Mouse (Mus musculus) myocyte (in vitro differentiated cells): Measurements from ENCODE around the gene Tgfb3.
A peak's percentile ranks its signal among the peaks of the same experiment; 100 is the strongest.

Experiments used
- CEBPB ChIP-seq: IDR thresholded peaks from 2 replicates; pipeline ENCODE4 v1.6.1; 2011; ENCODE audit warnings: mild to moderate bottlenecking, moderate library complexity; ENCODE audit not compliant: poor library complexity, insufficient read depth, severe bottlenecking
- E2F4 ChIP-seq: IDR thresholded peaks from one replicate; pipeline ENCODE4 v1.6.1; 2011; ENCODE audit warnings: mild to moderate bottlenecking, control low read depth, moderate library complexity; ENCODE audit not compliant: insufficient read depth
- MAX ChIP-seq: IDR thresholded peaks from one replicate; pipeline ENCODE4 v1.6.1; 2011; ENCODE audit warnings: low read depth, mild to moderate bottlenecking, control low read depth
- MYOD1 ChIP-seq, 3 experiments: IDR thresholded peaks; one replicate each; pipeline ENCODE4 v1.6.1; 2011; ENCODE audit warnings: control low read depth in 2 of 3, low read depth in 2 of 3, mild to moderate bottlenecking in 2 of 3, moderate library complexity in 1 of 3; ENCODE audit not compliant: insufficient read length in 2 of 3, control insufficient read depth in 1 of 3
- MYOG ChIP-seq, 3 experiments: IDR thresholded peaks; one replicate each; pipeline ENCODE4 v1.6.1; 2011; ENCODE audit warnings: control low read depth in 2 of 3, low read depth in 2 of 3, mild to moderate bottlenecking in 2 of 3; ENCODE audit not compliant: insufficient read length in 2 of 3, control insufficient read depth in 1 of 3, insufficient read depth in 1 of 3
- POLR2A ChIP-seq: IDR thresholded peaks from one replicate; pipeline ENCODE4 v1.6.1; 2011; ENCODE audit warnings: low read depth, mild to moderate bottlenecking, control low read depth, moderate library complexity; ENCODE audit not compliant: insufficient read length
- POLR2AphosphoS2 ChIP-seq: IDR thresholded peaks from one replicate; pipeline ENCODE4 v1.6.1; 2011; ENCODE audit warnings: low read depth, control low read depth; ENCODE audit not compliant: insufficient read length
- REST ChIP-seq: IDR thresholded peaks from one replicate; pipeline ENCODE4 v1.6.1; 2011; ENCODE audit warnings: mild to moderate bottlenecking, control low read depth, moderate library complexity; ENCODE audit not compliant: insufficient read depth, insufficient read length
- SRF ChIP-seq: IDR thresholded peaks from one replicate; pipeline ENCODE4 v1.6.1; 2011; ENCODE audit warnings: low read depth; ENCODE audit not compliant: control insufficient read depth, insufficient read length
- TCF12 ChIP-seq: IDR thresholded peaks from one replicate; pipeline ENCODE4 v1.6.1; 2011; ENCODE audit warnings: mild to moderate bottlenecking, control low read depth; ENCODE audit not compliant: poor library complexity, insufficient read depth, severe bottlenecking
- USF1 ChIP-seq: IDR thresholded peaks from one replicate; pipeline ENCODE4 v1.6.1; 2011; ENCODE audit warnings: low read depth, mild to moderate bottlenecking, control low read depth, moderate library complexity

GRCm38 (mm10) chr12:86064796-86065195 is 14.0 kb downstream of the Tgfb3 start:
- TF ChIP-seq TCF12 (no peak), MYOG (IDR thresholded peaks at IDR 0.05; ENCODE audit: control insufficient read depth in 1 of 3, insufficient read depth in 1 of 3, insufficient read length in 2 of 3, low read depth in 2 of 3) (no peak), POLR2A (no peak), MAX (no peak), USF1 (no peak), CEBPB (no peak), POLR2AphosphoS2 (no peak), MYOD1 (IDR thresholded peaks at IDR 0.05; ENCODE audit: control insufficient read depth in 1 of 3, insufficient read length in 2 of 3, low read depth in 2 of 3) (peak in 1 of 3 experiments; percentile 16), SRF (no peak), E2F4 (no peak), REST (no peak)
